Mouse (Mus musculus) thymus, postnatal 4 days (tissue): ENCODE measurements around the gene Nit2.

Source experiments
- DNase-seq: peaks from one replicate; pipeline ENCODE4 v3.0.0; 2021

The Nit2 gene

GRCm38 (mm10) chr16:57159835-57160234, 7.3 kb downstream of the Nit2 start:
- DNase-seq: no peak

- no peak for DNase-seq
These were observed 9.4 kb downstream of the Nit2 start for GRCm38 (mm10) chr16:57157728-57158127.

GRCm38 (mm10) chr16:57157076-57157475, 10.1 kb downstream of the Nit2 start:
- DNase-seq: no peak

- no peak for DNase-seq
These were observed 11.2 kb downstream of the Nit2 start for GRCm38 (mm10) chr16:57155899-57156298.

- DNase-seq: no peak
These were observed 15.7 kb downstream of the Nit2 start for GRCm38 (mm10) chr16:57151437-57151836.

GRCm38 (mm10) chr16:57144741-57145140, 22.4 kb downstream of the Nit2 start:
- DNase-seq: no peak

GRCm38 (mm10) chr16:57133611-57134010, 33.5 kb downstream of the Nit2 start:
- DNase-seq: no peak

GRCm38 (mm10) chr16:57132326-57132725, 34.8 kb downstream of the Nit2 start:
- DNase-seq: no peak

GRCm38 (mm10) chr16:57131544-57131943, 35.6 kb downstream of the Nit2 start:
- no peak for DNase-seq

- DNase-seq: no peak
These were observed 36.3 kb downstream of the Nit2 start for GRCm38 (mm10) chr16:57130752-57131400.

GRCm38 (mm10) chr16:57127825-57128224, 39.3 kb downstream of the Nit2 start:
- DNase-seq: no peak

GRCm38 (mm10) chr16:57126268-57126667, 40.9 kb downstream of the Nit2 start:
- no peak for DNase-seq

- DNase-seq: no peak
These were observed 44.3 kb downstream of the Nit2 start for GRCm38 (mm10) chr16:57122682-57123445.

GRCm38 (mm10) chr16:57121816-57122415, 45.2 kb downstream of the Nit2 start:
- no peak for DNase-seq

GRCm38 (mm10) chr16:57120913-57121815, 46.0 kb downstream of the Nit2 start, which contains the start of gene Tomm70a:
Gene Tomm70a (plus strand): TSS chr16:57121703.
- DNase-seq: peak; percentile 91

GRCm38 (mm10) chr16:57117562-57117961, 49.6 kb downstream of the Nit2 start:
- no peak for DNase-seq

- no peak for DNase-seq
These were observed 51.1 kb downstream of the Nit2 start for GRCm38 (mm10) chr16:57116066-57116465.
